ENCODE assay signal across 8 mouse cellular contexts in genomic region chr11:61174821-61175658, GRCm38 (mm10). TPM values are rescaled to one million over a fixed set of nuclear protein-coding genes. Genes with fewer than 3 reads are reported as not detected.
DNase-seq lines count a peak whose midpoint lies in the region; ATAC-seq and TF ChIP-seq lines count a peak whose summit lies in the region.

Gene Usp22, minus strand, starts transcription at chr11:61175055.

- TF ChIP-seq POLR2A in olfactory bulb, adult 2 months (IDR thresholded peaks at IDR 0.05; ENCODE audit: insufficient read depth, low read depth, low read length), result peak; percentile 84
- peak; percentile 67 for TF ChIP-seq POLR2A in thymus, adult 2 months (IDR thresholded peaks at IDR 0.05; ENCODE audit: control insufficient read depth, extremely low read depth, insufficient read depth, low read length, poor library complexity)

- H3K9me3 ChIP-seq in G1E (replicated peaks), result no peaks in the 10 kb centered on the region
- H3K9me3 ChIP-seq in forebrain, embryonic 16.5 days (ENCODE audit: control insufficient read depth, low read length), result no peaks in the 10 kb centered on the region
- no peaks in the 10 kb centered on the region for H3K9me3 ChIP-seq in lung, embryonic 14.5 days (ENCODE audit: low read depth, low read length)

- DNase-seq in G1E (ENCODE audit: low spot score), result peak; percentile 98
- peak; percentile 97 to 100 for DNase-seq in cerebellum, adult 18-20 months
- peak; percentile 97 for DNase-seq in heart, postnatal 36 days
- peak; percentile 99 to 100 for DNase-seq in layer of hippocampus, adult 2 months (ENCODE audit: low spot score in 2 of 2)
- DNase-seq in lung, embryonic 14.5 days, result peak; percentile 100
- DNase-seq in thymus, adult 2 months, result peak; percentile 99

- peak; percentile 98 for ATAC-seq in G1E (ENCODE audit: extremely low read depth, insufficient number of reproducible peaks, low FRiP score, poor library complexity, severe bottlenecking)
- peak; percentile 95 for ATAC-seq in forebrain, embryonic 16.5 days
- peak; percentile 98 for ATAC-seq in lung, embryonic 14.5 days (ENCODE audit: insufficient read depth)

- WGBS in forebrain, embryonic 16.5 days, result under 1% methylated on average over 68 of the region's 69 CpGs
- under 1% methylated on average over 68 of the region's 69 CpGs for WGBS in lung, embryonic 14.5 days
- under 1% methylated on average over 68 of the region's 69 CpGs for WGBS in olfactory bulb, adult 2 months
- WGBS in thymus, adult 2 months, result under 1% methylated on average over 69 of the region's 69 CpGs

- H3K4me3 ChIP-seq in G1E (ENCODE audit: low read depth, low read length), result peak within 1 kb of the TSS; percentile 86
- H3K4me3 ChIP-seq in forebrain, embryonic 16.5 days (replicated peaks; ENCODE audit: low read length), result peak within 1 kb of the TSS; percentile 100
- H3K4me3 ChIP-seq in layer of hippocampus, adult 2 months, result peak within 1 kb of the TSS; percentile 76
- H3K4me3 ChIP-seq in lung, embryonic 14.5 days (ENCODE audit: low read depth, low read length), result peak within 1 kb of the TSS; percentile 96
- H3K4me3 ChIP-seq in olfactory bulb, adult 2 months (ENCODE audit: insufficient read depth, low read depth, low read length), result peak within 1 kb of the TSS; percentile 94
- H3K4me3 ChIP-seq in thymus, adult 2 months (ENCODE audit: control insufficient read depth, insufficient read depth, low read length), result peak within 1 kb of the TSS; percentile 82

- H3K4me1 ChIP-seq in G1E (ENCODE audit: insufficient read depth, low read depth, low read length), result peaks cover 24% of the 10 kb centered on the region
- H3K4me1 ChIP-seq in forebrain, embryonic 16.5 days (replicated peaks; ENCODE audit: control insufficient read depth, insufficient read depth, low read length), result peaks cover 38% of the 10 kb centered on the region
- H3K4me1 ChIP-seq in lung, embryonic 14.5 days (ENCODE audit: insufficient read depth), result peaks cover 3% of the 10 kb centered on the region; the same call in 1 of the 2 replicates
- peaks cover 13% of the 10 kb centered on the region for H3K4me1 ChIP-seq in olfactory bulb, adult 2 months (ENCODE audit: control insufficient read depth, insufficient read depth, low read length)
- H3K4me1 ChIP-seq in thymus, adult 2 months (replicated peaks; ENCODE audit: control insufficient read depth, insufficient read depth, low read length), result peaks cover 5% of the 10 kb centered on the region

- H3K27me3 ChIP-seq in G1E (ENCODE audit: insufficient read depth, low read length), result no peaks in the 10 kb centered on the region
- no peaks in the 10 kb centered on the region for H3K27me3 ChIP-seq in forebrain, embryonic 16.5 days (replicated peaks; ENCODE audit: control insufficient read depth, insufficient read depth, low read length)
- no peaks in the 10 kb centered on the region for H3K27me3 ChIP-seq in lung, embryonic 14.5 days (ENCODE audit: insufficient read depth, low read length)
- H3K27me3 ChIP-seq in thymus, adult 2 months (ENCODE audit: control insufficient read depth, insufficient read depth, low read length), result no peaks in the 10 kb centered on the region

- peak within 1 kb of the TSS; percentile 100 for H3K27ac ChIP-seq in forebrain, embryonic 16.5 days (ENCODE audit: low read length)
- peak within 1 kb of the TSS; percentile 98 for H3K27ac ChIP-seq in layer of hippocampus, adult 2 months
- H3K27ac ChIP-seq in lung, embryonic 14.5 days (ENCODE audit: low read depth), result peak within 1 kb of the TSS; percentile 97
- peak within 1 kb of the TSS; percentile 96 for H3K27ac ChIP-seq in olfactory bulb, adult 2 months (ENCODE audit: insufficient read depth, low read depth, low read length)
- H3K27ac ChIP-seq in thymus, adult 2 months (ENCODE audit: control insufficient read depth, insufficient read depth, low read length), result peak within 1 kb of the TSS; percentile 56

- no peak for TF ChIP-seq CTCF in G1E (IDR thresholded peaks at IDR 0.05; ENCODE audit: low read depth, low read length)
- TF ChIP-seq CTCF in layer of hippocampus, adult 2 months (conservative IDR thresholded peaks at IDR 0.05), result no peak
- no peak for TF ChIP-seq CTCF in lung, embryonic 14.5 days (IDR thresholded peaks at IDR 0.05; ENCODE audit: low read depth)
- TF ChIP-seq CTCF in olfactory bulb, adult 2 months (IDR thresholded peaks at IDR 0.05; ENCODE audit: insufficient read depth, low read depth, low read length), result no peak
- TF ChIP-seq CTCF in thymus, adult 2 months (IDR thresholded peaks at IDR 0.05; ENCODE audit: borderline replicate concordance, control insufficient read depth, extremely low read depth, insufficient read depth, low read length, poor library complexity), result peak; percentile 36; the same call in 1 of the 2 replicates

- H3K9ac ChIP-seq in forebrain, embryonic 16.5 days (replicated peaks; ENCODE audit: low read depth, low read length), result peak within 1 kb of the TSS; percentile 100
- H3K9ac ChIP-seq in lung, embryonic 14.5 days, result peak within 1 kb of the TSS; percentile 99

- intact Hi-C loops in heart, postnatal 36 days (cut with DNase I), result loop anchor here (5.0 kb wide), 2 partner anchors 232 to 312 kb away; partner anchors contain the start of gene Mfap4

- H3K4me2 ChIP-seq in forebrain, embryonic 16.5 days (ENCODE audit: low read length), result peak within 1 kb of the TSS; percentile 77
- peak within 1 kb of the TSS; percentile 68 for H3K4me2 ChIP-seq in lung, embryonic 14.5 days

- peaks cover 21% of the 10 kb centered on the region for H3K36me3 ChIP-seq in G1E (replicated peaks)
- H3K36me3 ChIP-seq in forebrain, embryonic 16.5 days (ENCODE audit: control insufficient read depth, insufficient read depth), result no peaks in the 10 kb centered on the region
- H3K36me3 ChIP-seq in lung, embryonic 14.5 days (ENCODE audit: insufficient read depth), result 0 out of 2 replicates have a peak, but pooled peaks cover 3% of the 10 kb centered on the region
- no peaks in the 10 kb centered on the region for H3K36me3 ChIP-seq in thymus, adult 2 months (ENCODE audit: control insufficient read depth, insufficient read depth, low read length)

RNA-seq across cellular contexts. Expression of gene Usp22, which starts in this region (rescaled TPM):
- total RNA-seq in G1E (2014; fragmentation: Nextera tagmentation) (63.4 and 70.7 TPM in 2 replicates), G1E (2017) (34.7 and 52.1 TPM in 2 replicates)
- 23.3 and 37.8 TPM in 2 replicates for polyA plus RNA-seq in G1E (2012)
- 479 and 501 TPM in 2 replicates for polyA plus RNA-seq in forebrain, embryonic 16.5 days (2015; fragmentation: Nextera tagmentation; extraction: Ambion mirVana)
- total RNA-seq in heart, postnatal 36 days (2021), result 10 to 100 TPM; 29.9 to 37.4 TPM
- total RNA-seq in layer of hippocampus, adult 2 months (2021), result 100 to 1,000 TPM; 216 to 235 TPM
- polyA plus RNA-seq in lung, embryonic 14.5 days (2014; fragmentation: Nextera tagmentation; extraction: Ambion mirVana), result 163 and 167 TPM in 2 replicates
- not detected in 2 replicates for polyA plus RNA-seq in olfactory bulb, adult 2 months (2012; ENCODE audit: insufficient read depth, insufficient read length, low replicate concordance, missing spikeins)
- polyA plus RNA-seq in thymus, adult 2 months (2012; rRNA removed), result 57.5 and 68.6 TPM in 2 replicates

Comparison
In these comparisons a context has a peak if more than half of its experiments do, and no peak if none do; other contexts are left out.
1. Peak in every context shown above with its lines: DNase-seq, ATAC-seq, H3K4me3 ChIP-seq and H3K27ac ChIP-seq.